Mouse (Mus musculus): Measurements from ENCODE around the gene Kcns1. TPM values are rescaled to one million over a fixed set of nuclear protein-coding genes. Genes with fewer than 3 reads are reported as not detected.
A peak's percentile ranks its signal among the peaks of the same experiment; 100 is the strongest.

Gene Kcns1
- polyA plus RNA-seq, 2 experiments = 0.02 TPM; not detected in 1

- WGBS (ENCODE audit: insufficient replicate concordance) = 81% methylated on average over 12 of the region's 12 CpGs
- H3K4me1 ChIP-seq (replicated peaks; ENCODE audit: control insufficient read depth in 2 of 2, insufficient read depth in 2 of 2, low read length in 1 of 2) = no peaks in the 10 kb centered on the region
- H3K36me3 ChIP-seq (replicated peaks; ENCODE audit: control insufficient read depth, insufficient read depth, low read depth) = no peaks in the 10 kb centered on the region
- H3K4me2 ChIP-seq (ENCODE audit: low read depth) = no peak overlapping the region
- no peaks in the 10 kb centered on the region for H3K9me3 ChIP-seq (ENCODE audit: control insufficient read depth, low read length)
- no peak overlapping the region for H3K27ac ChIP-seq
- TF ChIP-seq EP300 (IDR thresholded peaks at IDR 0.05; ENCODE audit: low read depth) (no peak), CTCF (IDR thresholded peaks at IDR 0.05; ENCODE audit: low read depth) (no peak)
- H3K9ac ChIP-seq (replicated peaks) = no peak overlapping the region
- no peak overlapping the region for H3K4me3 ChIP-seq (ENCODE audit: insufficient read depth in 1 of 2, low read depth in 2 of 2, low read length in 2 of 2)
- ATAC-seq (ENCODE audit: insufficient read depth) (no peak), DNase-seq (ENCODE audit: low read depth in 3 of 3, low spot score in 3 of 3) (no peak)
- no peaks in the 10 kb centered on the region for H3K27me3 ChIP-seq (ENCODE audit: control insufficient read depth, insufficient read depth, low read length)
Measured at GRCm38 (mm10) chr2:164128576-164129411, 42.1 kb downstream of the Kcns1 start.

GRCm38 (mm10) chr2:164127297-164127696 is 43.6 kb downstream of the Kcns1 start:
- 74% methylated on average over 2 of the region's 2 CpGs for WGBS (ENCODE audit: insufficient replicate concordance)
- no peak overlapping the region for H3K4me3 ChIP-seq (ENCODE audit: insufficient read depth in 1 of 2, low read depth in 2 of 2, low read length in 2 of 2)
- no peaks in the 10 kb centered on the region for H3K27me3 ChIP-seq (ENCODE audit: control insufficient read depth, insufficient read depth, low read length)
- H3K4me1 ChIP-seq (replicated peaks; ENCODE audit: control insufficient read depth in 2 of 2, insufficient read depth in 2 of 2, low read length in 1 of 2) = no peaks in the 10 kb centered on the region
- no peak overlapping the region for H3K9ac ChIP-seq (replicated peaks)
- ATAC-seq (ENCODE audit: insufficient read depth) = no peak
- no peaks in the 10 kb centered on the region for H3K9me3 ChIP-seq (ENCODE audit: control insufficient read depth, low read length)
- TF ChIP-seq EP300 (IDR thresholded peaks at IDR 0.05; ENCODE audit: low read depth) = no peak
- no peak for TF ChIP-seq CTCF (IDR thresholded peaks at IDR 0.05; ENCODE audit: low read depth)
- H3K4me2 ChIP-seq (ENCODE audit: low read depth) = no peak overlapping the region
- DNase-seq (ENCODE audit: low read depth in 3 of 3, low spot score in 3 of 3) = no peak
- no peak overlapping the region for H3K27ac ChIP-seq
- no peaks in the 10 kb centered on the region for H3K36me3 ChIP-seq (replicated peaks; ENCODE audit: control insufficient read depth, insufficient read depth, low read depth)

DNA sequence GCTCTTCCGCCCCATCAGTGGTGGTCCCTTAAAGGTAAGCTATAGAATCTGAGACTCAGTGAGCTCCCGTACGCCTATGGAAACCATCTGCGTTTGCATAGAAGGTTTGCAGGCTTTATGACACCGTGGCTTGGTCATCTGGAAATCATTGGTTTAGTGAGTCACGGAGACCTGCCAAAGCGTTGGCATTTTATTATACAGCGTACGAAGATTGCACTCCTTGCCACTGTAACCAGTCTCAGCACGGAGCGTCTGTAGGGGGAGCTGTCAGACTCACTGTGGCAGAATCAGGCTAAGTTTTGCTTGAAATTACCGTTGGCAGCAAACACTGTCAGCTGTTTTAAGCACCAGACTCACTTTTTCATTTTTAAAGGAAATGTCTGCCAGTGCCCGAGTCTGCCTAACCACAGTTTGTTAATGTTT is 44.4 kb downstream of the Kcns1 start:
- Histone ChIP-seq H3K36me3 (replicated peaks; ENCODE audit: control insufficient read depth, insufficient read depth, low read depth) (no peaks in the 10 kb centered on the region), H3K4me2 (ENCODE audit: low read depth) (no peak overlapping the region), H3K27ac (no peak overlapping the region), H3K9ac (replicated peaks) (no peak overlapping the region), H3K9me3 (ENCODE audit: control insufficient read depth, low read length) (no peaks in the 10 kb centered on the region), H3K4me3 (ENCODE audit: insufficient read depth in 1 of 2, low read depth in 2 of 2, low read length in 2 of 2) (no peak overlapping the region), H3K4me1 (replicated peaks; ENCODE audit: control insufficient read depth in 2 of 2, insufficient read depth in 2 of 2, low read length in 1 of 2) (no peaks in the 10 kb centered on the region), H3K27me3 (ENCODE audit: control insufficient read depth, insufficient read depth, low read length) (no peaks in the 10 kb centered on the region)
- TF ChIP-seq EP300 (IDR thresholded peaks at IDR 0.05; ENCODE audit: low read depth) = no peak
- TF ChIP-seq CTCF (IDR thresholded peaks at IDR 0.05; ENCODE audit: low read depth) = peak; percentile 30; the same call in 1 of the 2 replicates
- no peak for ATAC-seq (ENCODE audit: insufficient read depth)
- 80% methylated on average over 13 of the region's 13 CpGs for WGBS (ENCODE audit: insufficient replicate concordance)
- DNase-seq (ENCODE audit: low read depth in 3 of 3, low spot score in 3 of 3) = no peak

DNA sequence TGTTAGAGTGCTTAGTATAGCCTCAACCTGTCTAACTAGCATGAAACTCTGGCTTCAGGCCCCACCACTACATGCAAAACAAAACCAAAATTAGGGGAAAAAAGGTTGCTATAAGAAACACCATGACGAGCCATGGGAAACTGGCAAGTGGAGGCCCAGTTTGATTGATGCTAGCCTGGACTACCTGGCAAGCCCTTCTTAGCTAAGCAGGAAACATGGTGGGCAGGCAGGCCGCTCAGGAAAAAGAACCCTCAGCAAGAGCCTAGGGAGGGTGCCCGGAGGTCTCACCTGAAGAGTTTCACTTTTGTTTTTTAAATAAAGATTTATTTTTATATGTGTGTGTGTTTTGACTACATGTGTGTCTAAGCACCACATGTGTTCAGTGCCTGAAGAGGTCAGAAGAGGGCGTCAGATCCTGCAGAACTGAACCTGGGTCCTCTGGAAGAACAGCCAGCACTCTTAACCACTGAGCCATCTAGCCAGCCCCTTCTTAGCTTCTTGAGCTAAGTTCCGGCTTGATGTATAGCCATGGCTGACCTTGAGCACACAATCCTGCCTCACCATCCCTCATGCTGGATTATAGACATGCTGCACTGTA is 47.6 kb downstream of the Kcns1 start:
- 66% methylated on average over 5 of the region's 5 CpGs for WGBS (ENCODE audit: insufficient replicate concordance)
- DNase-seq (ENCODE audit: low read depth in 3 of 3, low spot score in 3 of 3) (no peak), ATAC-seq (ENCODE audit: insufficient read depth) (no peak)

GRCm38 (mm10) chr2:164119503-164119902 is 51.4 kb downstream of the Kcns1 start:
- ATAC-seq (ENCODE audit: insufficient read depth) = no peak
- WGBS (ENCODE audit: insufficient replicate concordance) = 74% methylated on average over 6 of the region's 6 CpGs
- H3K9me3 ChIP-seq (ENCODE audit: control insufficient read depth, low read length) = no peaks in the 10 kb centered on the region

More for the DNA sequence above, 47.6 kb downstream of the Kcns1 start:
- Histone ChIP-seq H3K27me3 (ENCODE audit: control insufficient read depth, insufficient read depth, low read length) (no peaks in the 10 kb centered on the region), H3K4me2 (ENCODE audit: low read depth) (no peak overlapping the region), H3K9me3 (ENCODE audit: control insufficient read depth, low read length) (no peaks in the 10 kb centered on the region), H3K4me3 (ENCODE audit: insufficient read depth in 1 of 2, low read depth in 2 of 2, low read length in 2 of 2) (no peak overlapping the region), H3K9ac (replicated peaks) (no peak overlapping the region), H3K27ac (no peak overlapping the region), H3K4me1 (replicated peaks; ENCODE audit: control insufficient read depth in 2 of 2, insufficient read depth in 2 of 2, low read length in 1 of 2) (no peaks in the 10 kb centered on the region), H3K36me3 (replicated peaks; ENCODE audit: control insufficient read depth, insufficient read depth, low read depth) (no peaks in the 10 kb centered on the region; the same call in 1 of the 2 replicates)
- no peak for TF ChIP-seq EP300 (IDR thresholded peaks at IDR 0.05; ENCODE audit: low read depth)
- TF ChIP-seq CTCF (IDR thresholded peaks at IDR 0.05; ENCODE audit: low read depth) = no peak

More at GRCm38 (mm10) chr2:164119503-164119902, 51.4 kb downstream of the Kcns1 start:
- no peak overlapping the region for H3K4me3 ChIP-seq (ENCODE audit: insufficient read depth in 1 of 2, low read depth in 2 of 2, low read length in 2 of 2)
- TF ChIP-seq CTCF (IDR thresholded peaks at IDR 0.05; ENCODE audit: low read depth) = no peak
- TF ChIP-seq EP300 (IDR thresholded peaks at IDR 0.05; ENCODE audit: low read depth) = no peak
- no peaks in the 10 kb centered on the region for H3K27me3 ChIP-seq (ENCODE audit: control insufficient read depth, insufficient read depth, low read length)
- no peak for DNase-seq (ENCODE audit: low read depth in 3 of 3, low spot score in 3 of 3)
- no peaks in the 10 kb centered on the region for H3K4me1 ChIP-seq (replicated peaks; ENCODE audit: control insufficient read depth in 2 of 2, insufficient read depth in 2 of 2, low read length in 1 of 2)
- no peak overlapping the region for H3K4me2 ChIP-seq (ENCODE audit: low read depth)
- no peak overlapping the region for H3K9ac ChIP-seq (replicated peaks)
- H3K27ac ChIP-seq = no peak overlapping the region
- peaks cover 4% of the 10 kb centered on the region; the same call in 1 of the 2 replicates for H3K36me3 ChIP-seq (replicated peaks; ENCODE audit: control insufficient read depth, insufficient read depth, low read depth)
